Mouse (Mus musculus) heart, adult 9 months (tissue): ENCODE measurements around the gene Adgrg6.
A peak's percentile ranks its signal among the peaks of the same experiment; 100 is the strongest.

Experiments used
- DNase-seq, 2 experiments: peaks; one replicate each; pipeline ENCODE4 v3.0.0; 2022; ENCODE audit warnings: low spot score in 2 of 2

Gene Adgrg6

GRCm38 (mm10) chr10:14391025-14391639, 154.3 kb downstream of the Adgrg6 start:
- DNase-seq, result peak; percentile 25 to 54

- no peak for DNase-seq
Measured at GRCm38 (mm10) chr10:14385574-14385973, 159.9 kb downstream of the Adgrg6 start.

GRCm38 (mm10) chr10:14365065-14365589, 180.3 kb downstream of the Adgrg6 start:
- peak; percentile 16 to 35 for DNase-seq

- DNase-seq, result peak in 1 of 2 experiments; percentile 4
Measured at GRCm38 (mm10) chr10:14363226-14363625, 182.2 kb downstream of the Adgrg6 start.

GRCm38 (mm10) chr10:14358271-14358670, 187.2 kb downstream of the Adgrg6 start:
- DNase-seq, result no peak
